Mouse (Mus musculus) embryonic fibroblast, embryonic 13.5 days (primary cell): ENCODE results near the gene Frmd4a.

Experiments used
- CTCF ChIP-seq: IDR thresholded peaks from 2 replicates; pipeline ENCODE4 v1.5.1; 2011; ENCODE audit warnings: mild to moderate bottlenecking, control low read depth, low read length, moderate library complexity, borderline replicate concordance; ENCODE audit not compliant: insufficient read depth
- POLR2A ChIP-seq: IDR thresholded peaks from 2 replicates; pipeline ENCODE4 v1.6.1; 2011; ENCODE audit warnings: low read depth, mild to moderate bottlenecking, control low read depth, low read length, moderate library complexity

DNA sequence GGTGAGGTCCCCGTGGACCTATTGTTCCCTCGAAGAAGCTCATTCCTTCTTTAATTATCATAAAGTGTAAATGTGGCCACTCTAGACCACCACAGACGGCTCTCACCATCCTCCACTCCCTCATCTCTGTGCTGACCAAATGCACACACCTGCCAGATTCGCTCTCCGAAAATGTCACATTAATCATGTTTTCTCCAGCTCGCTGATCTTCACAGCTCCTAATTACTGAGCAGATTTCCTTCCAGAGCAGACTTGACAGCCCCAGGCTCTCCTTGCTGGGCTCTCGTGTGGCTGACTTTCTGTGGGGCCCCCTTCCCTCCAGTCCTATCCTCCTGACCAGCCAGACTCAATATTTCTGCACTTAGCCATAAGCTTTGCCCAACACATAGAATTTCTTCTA lies 191.7 kb downstream of the Frmd4a start:
- TF ChIP-seq CTCF, result no peak
- no peak for TF ChIP-seq POLR2A
